Mouse (Mus musculus) midbrain, embryonic 13.5 days (tissue): Measurements from ENCODE around the gene Abcc9. TPM values are rescaled to one million over a fixed set of nuclear protein-coding genes. Genes with fewer than 3 reads are reported as not detected.

ENCODE experiments used
- ATAC-seq: fragments of 200-750 bp; cut with Nextera tagmentation; 2 replicates; pipeline ENCODE4 v1.8.0; 2017; ENCODE audit warnings: mild to moderate bottlenecking, moderate TSS enrichment, moderate library complexity
- H3K27ac ChIP-seq: fragments of 300-500 bp; sonication (generic); 2 replicates; pipeline ENCODE4 v1.5.1; 2015; ENCODE audit warnings: inconsistent platforms, mild to moderate bottlenecking, moderate library complexity
- H3K27me3 ChIP-seq: fragments of 300-500 bp; sonication (generic); 2 replicates; pipeline ENCODE4 v1.6.1; 2015; ENCODE audit warnings: mild to moderate bottlenecking, inconsistent platforms
- H3K36me3 ChIP-seq: fragments of 300-500 bp; sonication (generic); 2 replicates; pipeline ENCODE4 v1.6.1; 2015; ENCODE audit warnings: mild to moderate bottlenecking, inconsistent platforms
- H3K4me1 ChIP-seq: fragments of 300-500 bp; sonication (generic); replicated peaks from 2 replicates; pipeline ENCODE4 v1.6.1; 2015; ENCODE audit warnings: inconsistent platforms
- H3K4me2 ChIP-seq: fragments of 300-500 bp; sonication (generic); replicated peaks from 2 replicates; pipeline ENCODE4 v1.6.1; 2015; ENCODE audit warnings: moderate library complexity, mild to moderate bottlenecking, inconsistent platforms
- H3K4me3 ChIP-seq: fragments of 300-500 bp; sonication (generic); replicated peaks from 2 replicates; pipeline ENCODE4 v1.5.1; 2015; ENCODE audit warnings: mild to moderate bottlenecking, inconsistent platforms
- H3K9ac ChIP-seq: fragments of 300-500 bp; sonication (generic); replicated peaks from 2 replicates; pipeline ENCODE4 v1.6.1; 2015; ENCODE audit warnings: mild to moderate bottlenecking, inconsistent platforms
- H3K9me3 ChIP-seq: fragments of 300-500 bp; sonication (generic); 2 replicates; pipeline ENCODE4 v1.6.1; 2016; ENCODE audit warnings: mild to moderate bottlenecking, inconsistent platforms
- WGBS: fragments of 180-500 bp; shearing (Covaris S2); methylation state at CpG from one replicate; pipeline ENCODE4 v1.1.7; 2015; 5-methylcytosine and 5-hydroxymethylcytosine counted together
- polyA plus RNA-seq: library from polyadenylated mRNA; unstranded; fragments of >200 nt; fragmentation: Nextera tagmentation; extraction: Ambion mirVana; gene quantifications from 2 replicates; pipeline ENCODE4 v1.2.1, GENCODE M21; 2015

Abcc9 gene
- polyA plus RNA-seq, 1 experiment from 2014 or later, result 2.7 TPM

- Histone ChIP-seq H3K36me3 (no peaks in the 10 kb centered on the region), H3K9me3 (no peaks in the 10 kb centered on the region)
- WGBS, result 75% methylated on average over 14 of the region's 14 CpGs
Observed at GRCm38 (mm10) chr6:142732567-142733290, 30.6 kb upstream of the Abcc9 start.

GRCm38 (mm10) chr6:142726032-142726431 lies 23.9 kb upstream of the Abcc9 start:
- Histone ChIP-seq H3K9ac (no peak overlapping the region), H3K4me2 (no peak overlapping the region), H3K9me3 (no peaks in the 10 kb centered on the region; the same call in 1 of the 2 replicates), H3K27ac (no peak overlapping the region), H3K27me3 (no peaks in the 10 kb centered on the region), H3K36me3 (no peaks in the 10 kb centered on the region), H3K4me3 (no peak overlapping the region), H3K4me1 (no peaks in the 10 kb centered on the region)
- 92% methylated on average over 4 of the region's 4 CpGs for WGBS
- no peak for ATAC-seq

More at GRCm38 (mm10) chr6:142732567-142733290, 30.6 kb upstream of the Abcc9 start:
- Histone ChIP-seq H3K4me2 (no peak overlapping the region), H3K4me3 (no peak overlapping the region), H3K9ac (no peak overlapping the region), H3K27ac (no peak overlapping the region), H3K4me1 (no peaks in the 10 kb centered on the region), H3K27me3 (no peaks in the 10 kb centered on the region)
- no peak for ATAC-seq

DNA sequence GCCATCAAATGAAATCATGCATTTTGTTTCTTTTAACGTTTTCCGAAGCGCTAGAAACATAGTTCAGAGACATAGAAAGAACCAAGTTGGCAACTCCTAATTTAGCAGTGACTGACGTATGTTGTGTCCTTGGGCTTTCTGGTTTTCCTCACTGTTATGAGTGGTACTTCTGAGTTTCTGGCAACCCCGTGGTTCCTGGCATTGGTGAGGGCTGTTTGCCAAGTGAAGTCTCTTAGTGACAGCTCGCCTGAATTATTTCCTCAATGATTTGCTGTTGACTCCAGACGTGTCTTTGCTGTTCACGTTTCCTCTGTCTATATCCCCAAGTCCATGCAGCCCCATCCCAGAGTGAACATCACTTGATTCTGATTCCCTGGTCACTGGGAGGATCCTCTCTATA lies 19.6 kb upstream of the Abcc9 start:
- no peak for ATAC-seq
- Histone ChIP-seq H3K4me3 (no peak overlapping the region), H3K27me3 (no peaks in the 10 kb centered on the region), H3K9ac (no peak overlapping the region), H3K36me3 (no peaks in the 10 kb centered on the region), H3K27ac (no peak overlapping the region), H3K4me1 (no peaks in the 10 kb centered on the region), H3K9me3 (no peaks in the 10 kb centered on the region; the same call in 1 of the 2 replicates), H3K4me2 (no peak overlapping the region)
- 91% methylated on average over 8 of the region's 8 CpGs for WGBS

DNA sequence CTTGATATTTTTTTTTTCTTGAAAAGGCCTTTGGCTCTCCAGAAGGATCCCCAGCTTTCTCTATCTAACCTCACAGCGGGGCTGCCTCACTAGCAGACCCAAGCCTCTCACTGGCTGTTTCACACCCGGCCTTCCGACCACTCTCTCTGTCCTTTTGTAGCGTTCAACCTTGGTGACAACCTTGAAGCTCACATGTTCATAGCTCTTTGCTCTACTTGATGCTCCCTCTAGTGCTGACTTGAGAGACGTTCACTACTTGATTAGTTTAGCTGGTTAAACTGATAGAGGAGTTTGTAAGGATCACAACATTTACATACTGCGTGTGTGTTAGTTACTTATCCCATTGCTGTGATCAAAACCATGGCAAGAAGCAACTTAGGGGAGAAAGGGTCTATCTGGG lies 18.5 kb upstream of the Abcc9 start:
- 74% methylated on average over 6 of the region's 6 CpGs for WGBS
- no peaks in the 10 kb centered on the region for H3K27me3 ChIP-seq
- no peak overlapping the region for H3K27ac ChIP-seq
- no peaks in the 10 kb centered on the region for H3K36me3 ChIP-seq
- H3K9me3 ChIP-seq, result no peaks in the 10 kb centered on the region; the same call in 1 of the 2 replicates
- no peak overlapping the region for H3K4me2 ChIP-seq
- H3K4me3 ChIP-seq, result no peak overlapping the region
- no peak for ATAC-seq
- no peaks in the 10 kb centered on the region for H3K4me1 ChIP-seq
- no peak overlapping the region for H3K9ac ChIP-seq

GRCm38 (mm10) chr6:142718167-142718566 lies 16.1 kb upstream of the Abcc9 start:
- H3K4me2 ChIP-seq, result no peak overlapping the region
- H3K9me3 ChIP-seq, result no peaks in the 10 kb centered on the region; the same call in 1 of the 2 replicates
- no peak overlapping the region for H3K4me3 ChIP-seq
- no peak overlapping the region for H3K27ac ChIP-seq
- 88% methylated on average over 7 of the region's 7 CpGs for WGBS
- H3K27me3 ChIP-seq, result no peaks in the 10 kb centered on the region
- H3K9ac ChIP-seq, result no peak overlapping the region
- H3K4me1 ChIP-seq, result no peaks in the 10 kb centered on the region
- ATAC-seq, result no peak
- H3K36me3 ChIP-seq, result no peaks in the 10 kb centered on the region

DNA sequence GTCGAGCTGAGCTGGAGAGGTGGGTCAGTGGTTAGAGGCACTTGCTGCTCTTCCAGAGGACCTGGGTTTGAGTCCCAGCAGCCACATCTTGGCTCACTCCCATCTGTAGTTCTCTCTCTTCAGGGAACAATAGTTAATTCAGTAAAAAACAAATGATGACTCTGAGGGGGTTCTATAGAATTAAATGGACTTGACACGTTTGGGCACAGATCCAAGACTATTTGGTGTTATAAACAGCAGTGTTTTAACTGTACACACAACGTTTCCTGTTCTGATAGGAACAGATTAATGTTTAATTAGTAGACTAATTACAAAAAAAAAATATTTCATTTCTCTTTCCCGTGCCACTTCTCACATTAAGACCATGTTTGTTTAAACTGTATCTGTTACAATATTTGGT lies 15.1 kb upstream of the Abcc9 start:
- Histone ChIP-seq H3K36me3 (no peaks in the 10 kb centered on the region), H3K27ac (no peak overlapping the region), H3K9me3 (no peaks in the 10 kb centered on the region), H3K27me3 (no peaks in the 10 kb centered on the region), H3K4me1 (no peaks in the 10 kb centered on the region), H3K9ac (no peak overlapping the region), H3K4me2 (no peak overlapping the region), H3K4me3 (no peak overlapping the region)
- ATAC-seq, result no peak
- WGBS, result 70% methylated on average over 4 of the region's 4 CpGs

- no peaks in the 10 kb centered on the region for H3K36me3 ChIP-seq
- no peaks in the 10 kb centered on the region for H3K9me3 ChIP-seq
- no peak overlapping the region for H3K9ac ChIP-seq
- H3K4me1 ChIP-seq, result no peaks in the 10 kb centered on the region
- no peak for ATAC-seq
- no peak overlapping the region for H3K4me2 ChIP-seq
- H3K27me3 ChIP-seq, result no peaks in the 10 kb centered on the region
- no peak overlapping the region for H3K4me3 ChIP-seq
- 86% methylated on average over 8 of the region's 8 CpGs for WGBS
- H3K27ac ChIP-seq, result no peak overlapping the region
Observed at GRCm38 (mm10) chr6:142715026-142715425, 12.9 kb upstream of the Abcc9 start.

DNA sequence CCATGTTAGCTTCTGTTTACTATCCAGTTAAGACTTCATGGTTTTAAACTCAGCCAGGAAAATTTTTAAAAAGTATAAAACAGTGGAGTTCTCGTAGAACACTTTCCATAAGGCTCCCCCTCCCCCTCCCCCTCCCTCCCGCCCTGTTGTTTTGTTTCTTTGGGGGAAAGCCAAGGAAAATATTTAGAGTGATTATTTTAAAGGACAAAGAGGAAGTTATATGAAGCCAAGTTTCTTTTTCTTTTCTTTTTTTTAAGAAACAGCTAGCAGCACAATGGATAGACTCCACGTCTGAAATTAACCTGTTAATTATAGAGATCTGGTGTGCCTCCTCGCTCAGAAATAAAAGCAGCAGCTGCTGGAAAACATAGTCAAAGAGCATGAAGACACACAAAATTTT lies 9.0 kb upstream of the Abcc9 start:
- H3K27ac ChIP-seq, result no peak overlapping the region
- H3K9me3 ChIP-seq, result no peaks in the 10 kb centered on the region
- no peak overlapping the region for H3K9ac ChIP-seq
- WGBS, result 64% methylated on average over 4 of the region's 4 CpGs
- no peaks in the 10 kb centered on the region for H3K4me1 ChIP-seq
- H3K4me2 ChIP-seq, result no peak overlapping the region
- ATAC-seq, result no peak
- no peaks in the 10 kb centered on the region for H3K27me3 ChIP-seq
- H3K4me3 ChIP-seq, result no peak overlapping the region
- H3K36me3 ChIP-seq, result no peaks in the 10 kb centered on the region

DNA sequence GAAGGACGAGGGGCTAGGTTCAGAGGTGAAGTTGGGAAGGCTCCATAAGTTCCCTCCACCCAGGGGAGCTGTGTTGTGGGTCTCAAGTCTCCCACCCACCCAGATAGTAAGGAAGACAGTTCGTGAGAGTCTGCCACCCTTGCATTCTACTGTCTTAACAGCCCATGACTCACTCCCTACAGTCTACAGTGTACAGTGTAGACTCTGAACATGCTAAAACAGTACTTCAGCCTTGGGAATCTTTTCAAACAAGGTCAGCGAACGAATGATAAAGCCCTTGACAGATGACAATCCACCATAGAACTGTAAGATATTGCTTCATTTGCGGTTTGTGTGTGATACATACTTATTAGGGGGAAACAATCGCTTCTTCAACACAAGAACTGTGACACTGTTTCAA lies 8.6 kb upstream of the Abcc9 start:
- no peak for ATAC-seq
- no peaks in the 10 kb centered on the region for H3K4me1 ChIP-seq
- no peak overlapping the region for H3K9ac ChIP-seq
- H3K9me3 ChIP-seq, result no peaks in the 10 kb centered on the region
- WGBS, result 84% methylated on average over 6 of the region's 6 CpGs
- no peak overlapping the region for H3K4me3 ChIP-seq
- no peak overlapping the region for H3K27ac ChIP-seq
- H3K27me3 ChIP-seq, result no peaks in the 10 kb centered on the region
- H3K36me3 ChIP-seq, result no peaks in the 10 kb centered on the region
- H3K4me2 ChIP-seq, result no peak overlapping the region

- Histone ChIP-seq H3K4me1 (no peaks in the 10 kb centered on the region), H3K27me3 (0 out of 2 replicates have a peak, but pooled peaks cover 3% of the 10 kb centered on the region), H3K36me3 (no peaks in the 10 kb centered on the region), H3K4me2 (no peak overlapping the region), H3K9ac (no peak overlapping the region), H3K27ac (no peak overlapping the region), H3K9me3 (no peaks in the 10 kb centered on the region), H3K4me3 (no peak overlapping the region)
- 89% methylated on average over 6 of the region's 6 CpGs for WGBS
- no peak for ATAC-seq
Observed at GRCm38 (mm10) chr6:142708369-142708768, 6.3 kb upstream of the Abcc9 start.

GRCm38 (mm10) chr6:142706688-142707087 lies 4.6 kb upstream of the Abcc9 start:
- no peaks in the 10 kb centered on the region for H3K9me3 ChIP-seq
- H3K27ac ChIP-seq, result no peak overlapping the region
- no peak for ATAC-seq
- H3K9ac ChIP-seq, result no peak overlapping the region
- H3K4me3 ChIP-seq, result no peak overlapping the region
- H3K4me1 ChIP-seq, result peaks cover 9% of the 10 kb centered on the region
- H3K4me2 ChIP-seq, result no peak overlapping the region
- 0 out of 2 replicates have a peak, but pooled peaks cover 5% of the 10 kb centered on the region for H3K27me3 ChIP-seq
- WGBS, result 74% methylated on average over 3 of the region's 3 CpGs
- no peaks in the 10 kb centered on the region for H3K36me3 ChIP-seq

GRCm38 (mm10) chr6:142703441-142703930 lies 1.4 kb upstream of the Abcc9 start:
- no peak overlapping the region for H3K4me3 ChIP-seq
- no peak overlapping the region for H3K27ac ChIP-seq
- 84% methylated on average over 11 of the region's 11 CpGs for WGBS
- no peaks in the 10 kb centered on the region for H3K9me3 ChIP-seq
- no peaks in the 10 kb centered on the region for H3K36me3 ChIP-seq
- ATAC-seq, result no peak
- peaks cover 9% of the 10 kb centered on the region; the same call in 1 of the 2 replicates for H3K27me3 ChIP-seq
- H3K9ac ChIP-seq, result no peak overlapping the region
- H3K4me1 ChIP-seq, result peaks cover 9% of the 10 kb centered on the region
- no peak overlapping the region for H3K4me2 ChIP-seq

GRCm38 (mm10) chr6:142701161-142701560 lies 954 bp downstream of the Abcc9 start:
- no peaks in the 10 kb centered on the region for H3K36me3 ChIP-seq
- H3K4me2 ChIP-seq, result no peak overlapping the region
- no peak overlapping the region for H3K27ac ChIP-seq
- H3K4me3 ChIP-seq, result no peak overlapping the region
- H3K9ac ChIP-seq, result no peak overlapping the region
- ATAC-seq, result no peak
- 78% methylated on average over 13 of the region's 13 CpGs for WGBS
- H3K27me3 ChIP-seq, result peaks cover 9% of the 10 kb centered on the region; the same call in 1 of the 2 replicates
- H3K4me1 ChIP-seq, result peaks cover 9% of the 10 kb centered on the region
- H3K9me3 ChIP-seq, result no peaks in the 10 kb centered on the region
